In the genomic region with DNA sequence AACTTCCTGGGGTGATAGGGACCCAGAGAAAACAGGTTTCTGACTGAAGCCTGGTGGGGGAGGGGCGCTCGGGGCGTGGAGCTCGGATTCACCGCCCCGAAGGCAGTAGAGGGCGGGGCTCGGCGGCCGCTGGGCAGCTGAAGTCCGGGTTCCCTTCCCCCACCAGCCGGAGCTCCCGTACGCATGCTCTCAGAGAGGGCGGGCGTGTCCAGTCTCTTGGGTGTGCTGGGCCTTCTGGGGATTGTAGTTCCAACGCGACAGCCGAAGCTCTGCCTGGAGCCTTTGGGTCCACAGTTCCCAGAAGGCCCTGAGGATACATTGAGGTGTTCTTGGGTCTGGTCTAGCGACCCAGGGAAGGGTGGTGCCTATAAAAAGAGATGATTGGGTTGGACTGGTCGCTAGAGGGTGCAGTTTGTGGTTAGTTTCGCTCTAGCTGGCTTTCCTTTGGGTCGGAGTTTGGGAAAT, we compare ENCODE assay signal across 8 mouse cellular contexts. TPM values are rescaled to one million over a fixed set of nuclear protein-coding genes. Genes with fewer than 3 reads are reported as not detected.
A peak's percentile ranks its signal among the peaks of the same experiment; 100 is the strongest.
DNase-seq lines count a peak whose midpoint lies in the region; ATAC-seq and TF ChIP-seq lines count a peak whose summit lies in the region.

No protein-coding gene starts in this region.

- H3K9ac ChIP-seq in CH12.LX (ENCODE audit: insufficient read depth, low read depth) = peak overlapping the region; percentile 51
- H3K9ac ChIP-seq in forebrain, embryonic 11.5 days (ENCODE audit: low read length) = peak overlapping the region; percentile 69
- peak overlapping the region; percentile 63 for H3K9ac ChIP-seq in heart, postnatal 0 days (replicated peaks; ENCODE audit: low read depth, low read length)
- H3K9ac ChIP-seq in liver, embryonic 16.5 days (ENCODE audit: low read depth, low read length) = peak overlapping the region; percentile 98
- peak overlapping the region; percentile 73 for H3K9ac ChIP-seq in neural tube, embryonic 13.5 days

- peak overlapping the region; percentile 86; the same call in 1 of the 2 replicates for H3K4me2 ChIP-seq in CH12.LX (ENCODE audit: insufficient read depth, low read depth, poor library complexity, severe bottlenecking)
- H3K4me2 ChIP-seq in forebrain, embryonic 11.5 days (ENCODE audit: low read depth, low read length, severe bottlenecking) = peak overlapping the region; percentile 70
- H3K4me2 ChIP-seq in heart, postnatal 0 days (ENCODE audit: low read depth, low read length) = peak overlapping the region; percentile 82
- peak overlapping the region; percentile 78 for H3K4me2 ChIP-seq in liver, embryonic 16.5 days (ENCODE audit: low read depth, low read length)
- peak overlapping the region; percentile 80 for H3K4me2 ChIP-seq in neural tube, embryonic 13.5 days

- peak; percentile 93 for ATAC-seq in forebrain, embryonic 11.5 days (replicated peaks; ENCODE audit: low FRiP score)
- ATAC-seq in heart, postnatal 0 days (ENCODE audit: insufficient read depth, low read depth) = peak; percentile 90
- peak; percentile 86 for ATAC-seq in liver, embryonic 16.5 days (ENCODE audit: low read depth)
- peak; percentile 91 for ATAC-seq in neural tube, embryonic 13.5 days (ENCODE audit: low read depth)

- H3K36me3 ChIP-seq in CH12.LX (replicated peaks in 1 of 2; ENCODE audit: control insufficient read depth in 1 of 2, insufficient read depth in 1 of 2, low read length in 1 of 2) = peaks cover 0 to 12% of the 10 kb centered on the region in 2 experiments
- peaks cover 9% of the 10 kb centered on the region; the same call in 1 of the 2 replicates for H3K36me3 ChIP-seq in forebrain, embryonic 11.5 days (ENCODE audit: control insufficient read depth, insufficient read depth, low read length)
- H3K36me3 ChIP-seq in heart, postnatal 0 days (replicated peaks; ENCODE audit: control insufficient read depth, insufficient read depth, low read length) = peaks cover 22% of the 10 kb centered on the region
- H3K36me3 ChIP-seq in liver, embryonic 16.5 days (ENCODE audit: control insufficient read depth, insufficient read depth) = peaks cover 24% of the 10 kb centered on the region
- H3K36me3 ChIP-seq in neural tube, embryonic 13.5 days = peaks cover 9% of the 10 kb centered on the region
- no peaks in the 10 kb centered on the region for H3K36me3 ChIP-seq in testis, adult 2 months (ENCODE audit: control insufficient read depth, insufficient read depth, low read length)

- no peak for TF ChIP-seq EP300 in CH12.LX (IDR thresholded peaks at IDR 0.05; ENCODE audit: low read length)
- TF ChIP-seq EP300 in heart, postnatal 0 days (IDR thresholded peaks at IDR 0.05; ENCODE audit: low read depth) = peak; percentile 8; the same call in 1 of the 2 replicates

- H3K4me1 ChIP-seq in CH12.LX (ENCODE audit: control insufficient read depth in 1 of 2, insufficient read depth in 2 of 2) = peaks cover 9 to 28% of the 10 kb centered on the region in 2 experiments
- no peaks in the 10 kb centered on the region for H3K4me1 ChIP-seq in forebrain, embryonic 11.5 days (replicated peaks; ENCODE audit: control insufficient read depth, insufficient read depth, low read length)
- H3K4me1 ChIP-seq in heart, postnatal 0 days (ENCODE audit: control insufficient read depth, insufficient read depth) = peaks cover 12% of the 10 kb centered on the region; the same call in 1 of the 2 replicates
- peaks cover 43% of the 10 kb centered on the region for H3K4me1 ChIP-seq in liver, embryonic 16.5 days (ENCODE audit: control insufficient read depth, low read depth, low read length)
- peaks cover 18% of the 10 kb centered on the region for H3K4me1 ChIP-seq in neural tube, embryonic 13.5 days (replicated peaks)
- H3K4me1 ChIP-seq in testis, adult 2 months (ENCODE audit: control insufficient read depth, insufficient read depth, low read length) = peaks cover 11% of the 10 kb centered on the region

- peak; percentile 99 for DNase-seq in CH12.LX (ENCODE audit: extremely low read depth)
- DNase-seq in c-Kit-positive CD71-positive TER-119-negative erythroid progenitor cells, embryonic 14.5 days (ENCODE audit: low read depth) = peak; percentile 99
- peak; percentile 98 for DNase-seq in forebrain, embryonic 11.5 days (ENCODE audit: low spot score)
- DNase-seq in heart, postnatal 0 days (ENCODE audit: low spot score) = peak; percentile 99
- DNase-seq in kidney, postnatal 4 days = peak; percentile 99 to 100

- H3K4me3 ChIP-seq in CH12.LX (replicated peaks in 1 of 3; ENCODE audit: low read depth in 2 of 3, low read length in 2 of 3, poor library complexity in 1 of 3) = peak overlapping the region; percentile 74 to 99 (median 85)
- H3K4me3 ChIP-seq in forebrain, embryonic 11.5 days (ENCODE audit: low read depth, low read length) = peak overlapping the region; percentile 76
- H3K4me3 ChIP-seq in heart, postnatal 0 days (ENCODE audit: low read depth, low read length) = peak overlapping the region; percentile 65
- peak overlapping the region; percentile 98 for H3K4me3 ChIP-seq in liver, embryonic 16.5 days (ENCODE audit: low read depth, low read length)
- H3K4me3 ChIP-seq in neural tube, embryonic 13.5 days = peak overlapping the region; percentile 66
- H3K4me3 ChIP-seq in testis, adult 2 months (ENCODE audit: control insufficient read depth, low read depth, low read length) = peak overlapping the region; percentile 87

- H3K27ac ChIP-seq in CH12.LX (ENCODE audit: insufficient read depth, low read depth) = no peak overlapping the region
- H3K27ac ChIP-seq in forebrain, embryonic 11.5 days (ENCODE audit: low read depth, low read length) = peak overlapping the region; percentile 84; the same call in 1 of the 2 replicates
- peak overlapping the region; percentile 86 for H3K27ac ChIP-seq in heart, postnatal 0 days (ENCODE audit: low read depth)
- H3K27ac ChIP-seq in liver, embryonic 16.5 days (ENCODE audit: low read length) = peak overlapping the region; percentile 99
- H3K27ac ChIP-seq in neural tube, embryonic 13.5 days (replicated peaks) = peak overlapping the region; percentile 88
- peak overlapping the region; percentile 90 for H3K27ac ChIP-seq in testis, adult 2 months (ENCODE audit: control insufficient read depth, insufficient read depth, low read depth, low read length)

- H3K27me3 ChIP-seq in CH12.LX (replicated peaks) = no peaks in the 10 kb centered on the region
- H3K27me3 ChIP-seq in forebrain, embryonic 11.5 days (ENCODE audit: control insufficient read depth, insufficient read depth, low read length) = no peaks in the 10 kb centered on the region
- H3K27me3 ChIP-seq in heart, postnatal 0 days (ENCODE audit: control insufficient read depth, insufficient read depth, low read length) = no peaks in the 10 kb centered on the region
- H3K27me3 ChIP-seq in liver, embryonic 16.5 days (ENCODE audit: control insufficient read depth, insufficient read depth, low read depth, low read length) = no peaks in the 10 kb centered on the region
- H3K27me3 ChIP-seq in neural tube, embryonic 13.5 days = no peaks in the 10 kb centered on the region
- no peaks in the 10 kb centered on the region for H3K27me3 ChIP-seq in testis, adult 2 months (ENCODE audit: control insufficient read depth, insufficient read depth, low read length)

- peak; percentile 48 for TF ChIP-seq RAD21 in CH12.LX (IDR thresholded peaks at IDR 0.05; ENCODE audit: low read depth, low read length)

- H3K79me2 ChIP-seq in CH12.LX (replicated peaks; ENCODE audit: control insufficient read depth, extremely low read depth, insufficient read depth, poor library complexity, severe bottlenecking) = no peaks in the 10 kb centered on the region

- dilution Hi-C loops in CH12.LX (cut with MboI; ENCODE audit: extremely low pct_ligation_motif_present, extremely low pct_unique_long_range_greater_than_20kb, low sequenced_read_pairs) = no loop called here

- in situ Hi-C loops in CH12.LX (cut with MboI; ENCODE audit: low pct_ligation_motif_present, low pct_unique_long_range_greater_than_20kb, low sequenced_read_pairs) = no loop called here

- TF ChIP-seq CTCF in CH12.LX (conservative IDR thresholded peaks at IDR 0.05 in 1 of 2, IDR thresholded peaks at IDR 0.05 in 1 of 2; ENCODE audit: low read depth in 2 of 2, low read length in 2 of 2) = peak; percentile 24 to 85; a peak in 3 of 4 replicates
- peak; percentile 67 for TF ChIP-seq CTCF in heart, postnatal 0 days (IDR thresholded peaks at IDR 0.05; ENCODE audit: low read depth)
- no peak for TF ChIP-seq CTCF in testis, adult 2 months (IDR thresholded peaks at IDR 0.05; ENCODE audit: control insufficient read depth, insufficient read depth, insufficient replicate concordance, low read depth, low read length)

- no peaks in the 10 kb centered on the region for H3K9me3 ChIP-seq in CH12.LX (replicated peaks; ENCODE audit: low read length)
- H3K9me3 ChIP-seq in forebrain, embryonic 11.5 days (ENCODE audit: control insufficient read depth, low read length) = no peaks in the 10 kb centered on the region
- H3K9me3 ChIP-seq in heart, postnatal 0 days (replicated peaks; ENCODE audit: control insufficient read depth, low read length) = no peaks in the 10 kb centered on the region
- no peaks in the 10 kb centered on the region for H3K9me3 ChIP-seq in liver, embryonic 16.5 days (replicated peaks; ENCODE audit: control insufficient read depth, low read length)
- no peaks in the 10 kb centered on the region for H3K9me3 ChIP-seq in neural tube, embryonic 13.5 days

- WGBS in forebrain, embryonic 11.5 days = under 1% methylated on average over 18 of the region's 23 CpGs
- WGBS in heart, postnatal 0 days = under 1% methylated on average over 23 of the region's 23 CpGs
- WGBS in liver, embryonic 16.5 days (ENCODE audit: insufficient replicate concordance) = 0% methylated on average over 23 of the region's 23 CpGs
- 1% methylated on average over 23 of the region's 23 CpGs for whole genome bisulfite sequencing in neural tube, embryonic 13.5 days

- peak; percentile 59; the same call in 1 of the 2 replicates for TF ChIP-seq POLR2A in CH12.LX (IDR thresholded peaks at IDR 0.05; ENCODE audit: low read depth, low read length)
- TF ChIP-seq POLR2A in testis, adult 2 months (IDR thresholded peaks at IDR 0.05; ENCODE audit: control insufficient read depth, low read depth, low read length) = 0 out of 2 replicates have a peak, but pooled peaks have one; percentile 0

RNA-seq across cellular contexts. Expression of a gene that starts 1.0 kb away (rescaled TPM):
- 2.6 and 2.8 TPM in 2 replicates for total RNA-seq in CH12.LX (2012; rRNA removed)
- 2.7 and 3.9 TPM in 2 replicates for total RNA-seq in CH12.LX (2014; rRNA removed)
- 1.8 and 2.7 TPM in 2 replicates for polyA plus RNA-seq in CH12.LX (2012; ENCODE audit: insufficient read length, low read depth)
- 23.0 and 23.4 TPM in 2 replicates for polyA plus RNA-seq in forebrain, embryonic 11.5 days (2014; fragmentation: Nextera tagmentation; extraction: Ambion mirVana)
- total RNA-seq in heart, postnatal 0 days (2014; rRNA removed; ENCODE audit: low replicate concordance) = 4.3 and 11.4 TPM in 2 replicates
- polyA plus RNA-seq in heart, postnatal 0 days (2015; fragmentation: Nextera tagmentation; extraction: Ambion mirVana) = 16.9 and 20.8 TPM in 2 replicates
- 35.5 and 37.6 TPM in 2 replicates for polyA plus RNA-seq in liver, embryonic 16.5 days (2015; fragmentation: Nextera tagmentation; extraction: Ambion mirVana)
- 16.7 and 16.8 TPM in 2 replicates for polyA plus RNA-seq in neural tube, embryonic 13.5 days (2015; fragmentation: Nextera tagmentation; extraction: Ambion mirVana)
- 4.1 and 4.7 TPM in 2 replicates for polyA plus RNA-seq in testis, adult 2 months (2012; rRNA removed)

RNA-seq across cellular contexts. Expression of a gene that starts 12.2 kb away (rescaled TPM):
- total RNA-seq in CH12.LX (2012; rRNA removed) (8.0 and 8.3 TPM in 2 replicates), CH12.LX (2014; rRNA removed) (8.1 and 9.1 TPM in 2 replicates)
- 5.0 and 7.4 TPM in 2 replicates for polyA plus RNA-seq in CH12.LX (2012; ENCODE audit: insufficient read length, low read depth)
- 16.3 and 18.2 TPM in 2 replicates for polyA plus RNA-seq in forebrain, embryonic 11.5 days (2014; fragmentation: Nextera tagmentation; extraction: Ambion mirVana)
- total RNA-seq in heart, postnatal 0 days (2014; rRNA removed; ENCODE audit: low replicate concordance) = 23.4 and 70.5 TPM in 2 replicates
- polyA plus RNA-seq in heart, postnatal 0 days (2015; fragmentation: Nextera tagmentation; extraction: Ambion mirVana) = 30.8 and 31.0 TPM in 2 replicates
- polyA plus RNA-seq in liver, embryonic 16.5 days (2015; fragmentation: Nextera tagmentation; extraction: Ambion mirVana) = 29.2 and 31.6 TPM in 2 replicates
- 12.3 and 14.1 TPM in 2 replicates for polyA plus RNA-seq in neural tube, embryonic 13.5 days (2015; fragmentation: Nextera tagmentation; extraction: Ambion mirVana)
- polyA plus RNA-seq in testis, adult 2 months (2012; rRNA removed) = 15.4 and 19.1 TPM in 2 replicates

RNA-seq across cellular contexts. Expression of a gene that starts 24.6 kb away (rescaled TPM):
- total RNA-seq in CH12.LX (2012; rRNA removed) (0.21 TPM in 2 replicates), CH12.LX (2014; rRNA removed) (0.12 and 0.17 TPM in 2 replicates)
- polyA plus RNA-seq in CH12.LX (2012; ENCODE audit: insufficient read length, low read depth) = 0.41 and 0.60 TPM in 2 replicates
- polyA plus RNA-seq in forebrain, embryonic 11.5 days (2014; fragmentation: Nextera tagmentation; extraction: Ambion mirVana) = 1.2 and 1.3 TPM in 2 replicates
- total RNA-seq in heart, postnatal 0 days (2014; rRNA removed; ENCODE audit: low replicate concordance) = 1.9 and 2.2 TPM in 2 replicates
- polyA plus RNA-seq in heart, postnatal 0 days (2015; fragmentation: Nextera tagmentation; extraction: Ambion mirVana) = 1.1 TPM in 2 replicates
- polyA plus RNA-seq in liver, embryonic 16.5 days (2015; fragmentation: Nextera tagmentation; extraction: Ambion mirVana) = 0.74 and 0.81 TPM in 2 replicates
- polyA plus RNA-seq in neural tube, embryonic 13.5 days (2015; fragmentation: Nextera tagmentation; extraction: Ambion mirVana) = 1.9 TPM in 2 replicates
- polyA plus RNA-seq in testis, adult 2 months (2012; rRNA removed) = 0.33 and 0.42 TPM in 2 replicates

RNA-seq across cellular contexts. Expression of a gene that starts 26.7 kb away (rescaled TPM):
- total RNA-seq in CH12.LX (2012; rRNA removed) (6.3 and 9.4 TPM in 2 replicates), CH12.LX (2014; rRNA removed) (2.8 and 4.3 TPM in 2 replicates)
- polyA plus RNA-seq in CH12.LX (2012; ENCODE audit: insufficient read length, low read depth) = 5.0 and 7.6 TPM in 2 replicates
- polyA plus RNA-seq in forebrain, embryonic 11.5 days (2014; fragmentation: Nextera tagmentation; extraction: Ambion mirVana) = 34.4 and 38.0 TPM in 2 replicates
- 36.4 and 59.7 TPM in 2 replicates for total RNA-seq in heart, postnatal 0 days (2014; rRNA removed; ENCODE audit: low replicate concordance)
- 33.3 and 34.4 TPM in 2 replicates for polyA plus RNA-seq in heart, postnatal 0 days (2015; fragmentation: Nextera tagmentation; extraction: Ambion mirVana)
- polyA plus RNA-seq in liver, embryonic 16.5 days (2015; fragmentation: Nextera tagmentation; extraction: Ambion mirVana) = 853 and 865 TPM in 2 replicates
- 21.3 and 23.3 TPM in 2 replicates for polyA plus RNA-seq in neural tube, embryonic 13.5 days (2015; fragmentation: Nextera tagmentation; extraction: Ambion mirVana)
- 7.6 and 8.5 TPM in 2 replicates for polyA plus RNA-seq in testis, adult 2 months (2012; rRNA removed)

RNA-seq across cellular contexts. Expression of a gene that starts 27.0 kb away (rescaled TPM):
- total RNA-seq in CH12.LX (2012; rRNA removed) (0.29 and 0.38 TPM in 2 replicates), CH12.LX (2014; rRNA removed) (0.18 and 0.21 TPM in 2 replicates)
- polyA plus RNA-seq in CH12.LX (2012; ENCODE audit: insufficient read length, low read depth) = 0.20 and 0.24 TPM in 2 replicates
- polyA plus RNA-seq in forebrain, embryonic 11.5 days (2014; fragmentation: Nextera tagmentation; extraction: Ambion mirVana) = 0.19 and 0.28 TPM in 2 replicates
- 0.12 TPM in 1 of 2 replicates, not detected in the other for total RNA-seq in heart, postnatal 0 days (2014; rRNA removed; ENCODE audit: low replicate concordance)
- 0.05 and 0.07 TPM in 2 replicates for polyA plus RNA-seq in heart, postnatal 0 days (2015; fragmentation: Nextera tagmentation; extraction: Ambion mirVana)
- polyA plus RNA-seq in liver, embryonic 16.5 days (2015; fragmentation: Nextera tagmentation; extraction: Ambion mirVana) = 0.02 and 0.06 TPM in 2 replicates
- polyA plus RNA-seq in neural tube, embryonic 13.5 days (2015; fragmentation: Nextera tagmentation; extraction: Ambion mirVana) = 1.7 and 2.8 TPM in 2 replicates
- polyA plus RNA-seq in testis, adult 2 months (2012; rRNA removed) = 19.5 and 34.7 TPM in 2 replicates
